Mouse (Mus musculus) olfactory bulb, adult 2 months (tissue): ENCODE measurements around the gene CN725425. TPM values are rescaled to one million over a fixed set of nuclear protein-coding genes. Genes with fewer than 3 reads are reported as not detected.

Experiments used
- H3K27ac ChIP-seq: fragments of 200-500 bp; 2 replicates; pipeline ENCODE4 v1.5.1; 2012; ENCODE audit warnings: low read depth, low read length; ENCODE audit not compliant: insufficient read depth
- H3K4me1 ChIP-seq: fragments of 200-500 bp; 2 replicates; pipeline ENCODE4 v1.6.1; 2012; ENCODE audit warnings: low read length; ENCODE audit not compliant: control insufficient read depth, insufficient read depth
- H3K4me3 ChIP-seq: fragments of 200-500 bp; 2 replicates; pipeline ENCODE4 v1.5.1; 2012; ENCODE audit warnings: mild to moderate bottlenecking, low read depth, low read length, moderate library complexity; ENCODE audit not compliant: insufficient read depth
- CTCF ChIP-seq: fragments of 200-500 bp; IDR thresholded peaks from 2 replicates; pipeline ENCODE4 v1.5.1; 2012; ENCODE audit warnings: low read depth, mild to moderate bottlenecking, low read length, moderate library complexity; ENCODE audit not compliant: insufficient read depth
- POLR2A ChIP-seq: fragments of 200-500 bp; IDR thresholded peaks from 2 replicates; pipeline ENCODE4 v1.6.1; 2012; ENCODE audit warnings: mild to moderate bottlenecking, low read depth, low read length, moderate library complexity; ENCODE audit not compliant: insufficient read depth
- WGBS: fragments of 180-500 bp; shearing (Covaris S2); methylation state at CpG from one replicate; pipeline ENCODE4 v1.1.7; 2018; 5-methylcytosine and 5-hydroxymethylcytosine counted together
- polyA plus RNA-seq: library from polyadenylated mRNA; stranded (reverse); fragments of >200 nt; gene quantifications from 2 replicates; pipeline ENCODE4 v1.2.4, GENCODE M21; 2012; ENCODE audit warnings: low replicate concordance; ENCODE audit not compliant: missing spikeins, insufficient read depth, insufficient read length

The CN725425 gene
- polyA plus RNA-seq, 1 experiment: not detected

- Histone ChIP-seq H3K27ac (no peak overlapping the region), H3K4me3 (no peak overlapping the region), H3K4me1 (no peaks in the 10 kb centered on the region)
- WGBS: 77% methylated on average over 4 of the region's 4 CpGs
- TF ChIP-seq CTCF (no peak), POLR2A (no peak)
Measured at GRCm38 (mm10) chr15:91172193-91172592, 27.1 kb upstream of the CN725425 start.

- H3K4me3 ChIP-seq: no peak overlapping the region
- 79% methylated on average over 9 of the region's 9 CpGs for WGBS
- TF ChIP-seq POLR2A: no peak
- no peak for TF ChIP-seq CTCF
- H3K27ac ChIP-seq: no peak overlapping the region
- no peaks in the 10 kb centered on the region for H3K4me1 ChIP-seq
Measured at GRCm38 (mm10) chr15:91178656-91179314, 20.5 kb upstream of the CN725425 start.

GRCm38 (mm10) chr15:91179911-91180622 is 19.2 kb upstream of the CN725425 start:
- Histone ChIP-seq H3K4me3 (no peak overlapping the region), H3K4me1 (no peaks in the 10 kb centered on the region), H3K27ac (no peak overlapping the region)
- 74% methylated on average over 15 of the region's 15 CpGs for WGBS
- TF ChIP-seq POLR2A (no peak), CTCF (no peak)

- WGBS: 74% methylated on average over 6 of the region's 6 CpGs
- Histone ChIP-seq H3K4me1 (no peaks in the 10 kb centered on the region), H3K4me3 (no peak overlapping the region), H3K27ac (no peak overlapping the region)
- TF ChIP-seq CTCF (no peak), POLR2A (no peak)
Measured at GRCm38 (mm10) chr15:91186358-91186757, 12.9 kb upstream of the CN725425 start.

GRCm38 (mm10) chr15:91190026-91190425 is 9.3 kb upstream of the CN725425 start:
- Histone ChIP-seq H3K27ac (no peak overlapping the region), H3K4me1 (no peaks in the 10 kb centered on the region), H3K4me3 (no peak overlapping the region)
- 6% methylated on average over 4 of the region's 4 CpGs for WGBS
- TF ChIP-seq POLR2A (no peak), CTCF (no peak)

GRCm38 (mm10) chr15:91190519-91191207 is 8.6 kb upstream of the CN725425 start:
- Histone ChIP-seq H3K4me3 (peak overlapping the region; percentile 54), H3K4me1 (no peaks in the 10 kb centered on the region), H3K27ac (peak overlapping the region; percentile 40)
- 12% methylated on average over 17 of the region's 17 CpGs for WGBS
- no peak for TF ChIP-seq POLR2A
- TF ChIP-seq CTCF: no peak

GRCm38 (mm10) chr15:91191412-91192222 is 7.7 kb upstream of the CN725425 start, which contains the start of gene Abcd2:
Abcd2 (minus strand) TSS chr15:91191799.
- no peaks in the 10 kb centered on the region for H3K4me1 ChIP-seq
- H3K4me3 ChIP-seq: peak within 1 kb of the TSS; percentile 54
- peak within 1 kb of the TSS; percentile 40 for H3K27ac ChIP-seq
- TF ChIP-seq POLR2A (no peak), CTCF (no peak)
- under 1% methylated on average over 22 of the region's 22 CpGs for WGBS

GRCm38 (mm10) chr15:91192223-91192598 is 7.1 kb upstream of the CN725425 start:
- Histone ChIP-seq H3K4me1 (no peaks in the 10 kb centered on the region), H3K27ac (peak overlapping the region; percentile 40), H3K4me3 (peak overlapping the region; percentile 54)
- 11% methylated on average over 7 of the region's 7 CpGs for WGBS
- no peak for TF ChIP-seq CTCF
- TF ChIP-seq POLR2A: no peak
